Mouse (Mus musculus) left cerebral cortex, postnatal 10 days (tissue): ENCODE measurements around the gene Ifitm10. TPM values are rescaled to one million over a fixed set of nuclear protein-coding genes. Genes with fewer than 3 reads are reported as not detected.

ENCODE experiments used
- DNase-seq, 2 experiments: peaks; one replicate each; pipeline ENCODE4 v3.0.0; 2021 to 2022; ENCODE audit warnings: low spot score in 2 of 2, mixed read lengths in 1 of 2; ENCODE audit errors: extremely low spot score in 1 of 2
- intact Hi-C: fragments of 180-260 bp; cut with DNase I; formaldehyde crosslinking; loops from one replicate; pipeline ENCODE4 v1.15.1; 2025
- total RNA-seq, 2 experiments: library from RNA; stranded (reverse); gene quantifications; 2 replicates each; pipeline ENCODE4 v1.2.3; 2021

Gene Ifitm10
- total RNA-seq, 2 experiments from 2014 or later, result 15.3 to 15.8 TPM

GRCm38 (mm10) chr7:142394261-142395190 lies 21.0 kb upstream of the Ifitm10 start:
- intact Hi-C loops, result no loop called here
- DNase-seq, result no peak

DNA sequence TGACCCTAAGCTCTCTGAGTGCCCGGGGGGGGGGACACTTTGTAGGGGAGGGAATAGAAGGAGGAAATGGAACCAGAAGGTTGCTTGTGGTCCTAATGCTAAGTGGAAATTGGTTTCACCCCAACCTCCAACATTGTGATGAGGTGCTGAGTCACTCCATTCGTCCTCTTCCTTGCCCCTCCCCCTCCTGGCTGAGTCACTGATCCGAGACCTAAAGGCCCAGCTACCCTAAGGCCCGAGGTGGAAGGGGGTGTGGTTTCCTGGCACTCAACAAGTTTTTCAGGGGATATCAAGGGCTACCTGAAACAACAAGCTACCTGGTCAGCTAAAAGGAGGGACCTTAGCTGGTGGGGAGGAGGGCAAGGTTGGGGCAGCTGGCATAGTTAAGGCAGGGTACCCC lies 19.6 kb upstream of the Ifitm10 start:
- intact Hi-C loops, result no loop called here

GRCm38 (mm10) chr7:142391609-142392008 lies 18.1 kb upstream of the Ifitm10 start:
- DNase-seq, result no peak
- intact Hi-C loops, result no loop called here

More for the DNA sequence above, 19.6 kb upstream of the Ifitm10 start:
- peak in 1 of 2 experiments; percentile 50 for DNase-seq

DNA sequence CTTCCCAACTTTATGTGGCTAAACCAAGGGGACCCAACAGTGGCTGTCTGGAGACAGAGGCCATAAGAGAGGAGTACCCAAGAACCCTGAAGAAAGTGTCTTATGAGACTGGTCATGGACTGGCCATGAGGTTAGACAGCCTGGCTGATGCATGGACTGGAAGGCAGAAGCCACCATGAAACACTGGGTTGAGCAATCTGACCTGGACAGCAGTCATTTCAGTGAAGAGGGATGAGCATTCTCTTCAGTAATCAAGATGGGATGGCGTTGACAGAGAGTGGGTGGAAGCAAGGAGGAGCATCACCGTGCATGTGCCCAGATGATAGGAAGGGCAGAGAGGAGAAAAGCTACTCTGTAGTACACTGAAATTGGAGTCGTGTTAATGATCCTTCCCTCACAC lies 17.6 kb upstream of the Ifitm10 start:
- intact Hi-C loops, result no loop called here

DNA sequence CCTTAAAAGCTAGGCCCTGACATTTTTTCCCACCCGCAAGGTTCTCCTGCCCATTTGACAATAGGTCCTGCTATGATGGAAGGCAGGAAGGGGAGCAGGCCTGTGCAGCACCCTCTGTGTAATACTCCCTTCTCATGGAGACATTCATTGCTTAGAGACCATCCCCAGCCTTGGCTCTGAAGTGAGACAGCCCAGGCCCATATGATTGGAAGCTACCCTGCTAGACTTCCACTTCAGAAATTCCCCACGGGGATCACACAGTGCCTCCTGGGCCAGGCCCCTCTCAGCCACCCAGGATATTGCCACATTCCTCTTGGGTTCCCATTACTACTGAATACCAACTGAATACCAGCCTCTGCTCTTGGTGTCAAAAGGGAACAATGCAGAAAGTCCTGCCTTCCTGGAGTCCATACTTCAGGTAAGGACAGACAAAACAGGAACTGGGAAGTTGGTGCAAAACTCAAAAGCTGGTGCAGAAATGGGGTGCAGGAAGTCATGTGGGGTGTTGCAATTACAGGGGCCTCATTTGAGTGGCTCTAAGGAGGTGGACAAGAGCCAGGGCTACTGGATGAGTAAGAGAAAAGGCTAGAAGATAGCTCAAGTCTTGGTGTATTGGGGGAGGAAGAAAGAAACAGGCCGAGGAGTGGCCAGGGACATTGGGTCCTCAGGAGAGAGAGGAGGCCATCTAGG lies 16.6 kb upstream of the Ifitm10 start:
- intact Hi-C loops, result no loop called here
- DNase-seq, result no peak

More for the DNA sequence above, 17.6 kb upstream of the Ifitm10 start:
- DNase-seq, result no peak

GRCm38 (mm10) chr7:142388740-142389139 lies 15.2 kb upstream of the Ifitm10 start:
- no peak for DNase-seq
- intact Hi-C loops, result no loop called here

- DNase-seq, result no peak
- intact Hi-C loops, result no loop called here
Measured at GRCm38 (mm10) chr7:142388198-142388597, 14.6 kb upstream of the Ifitm10 start.

DNA sequence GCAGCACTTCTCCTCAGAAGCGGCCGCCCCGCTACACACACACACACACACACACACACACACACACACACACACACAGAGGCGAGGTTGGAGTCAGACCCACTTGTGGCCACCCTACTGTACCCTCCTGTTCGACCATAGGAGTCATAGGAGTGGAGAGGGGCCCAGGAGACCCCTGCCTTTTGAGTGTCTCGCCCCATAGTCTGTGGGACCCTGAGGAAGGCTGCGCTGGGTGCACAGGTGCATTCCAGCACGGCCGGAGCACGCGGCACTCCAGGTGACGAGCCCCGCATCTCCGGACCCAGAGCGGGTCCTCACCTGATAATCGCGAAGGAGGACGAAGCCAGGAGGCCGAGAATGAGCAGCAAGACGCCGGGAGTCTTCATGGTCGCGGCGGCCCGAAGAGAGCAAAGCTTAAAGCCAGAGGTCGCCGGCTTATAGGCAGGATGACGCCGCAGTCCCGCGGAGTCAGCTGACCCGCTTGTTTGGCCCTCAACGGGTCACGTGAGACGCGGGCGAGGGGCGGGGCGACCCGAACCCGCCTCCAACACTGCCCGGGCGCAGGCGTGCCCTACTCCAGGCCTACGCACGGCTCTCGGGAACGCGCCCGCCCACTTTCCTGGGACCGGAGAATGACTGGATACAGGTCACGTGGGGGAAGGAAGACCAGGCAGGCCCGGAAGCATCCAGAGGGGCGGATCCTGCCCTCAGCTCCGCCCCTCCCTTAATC lies 14.0 kb upstream of the Ifitm10 start, which contains the start of gene Ctsd:
Gene Ctsd, minus strand, starts transcription at position 620 of the 730 bp plus-strand sequence.
- intact Hi-C loops, result no loop called here
- peak; percentile 94 to 99 for DNase-seq

GRCm38 (mm10) chr7:142386621-142387201 lies 13.2 kb upstream of the Ifitm10 start:
- peak in 1 of 2 experiments; percentile 40 for DNase-seq
- intact Hi-C loops, result no loop called here

DNA sequence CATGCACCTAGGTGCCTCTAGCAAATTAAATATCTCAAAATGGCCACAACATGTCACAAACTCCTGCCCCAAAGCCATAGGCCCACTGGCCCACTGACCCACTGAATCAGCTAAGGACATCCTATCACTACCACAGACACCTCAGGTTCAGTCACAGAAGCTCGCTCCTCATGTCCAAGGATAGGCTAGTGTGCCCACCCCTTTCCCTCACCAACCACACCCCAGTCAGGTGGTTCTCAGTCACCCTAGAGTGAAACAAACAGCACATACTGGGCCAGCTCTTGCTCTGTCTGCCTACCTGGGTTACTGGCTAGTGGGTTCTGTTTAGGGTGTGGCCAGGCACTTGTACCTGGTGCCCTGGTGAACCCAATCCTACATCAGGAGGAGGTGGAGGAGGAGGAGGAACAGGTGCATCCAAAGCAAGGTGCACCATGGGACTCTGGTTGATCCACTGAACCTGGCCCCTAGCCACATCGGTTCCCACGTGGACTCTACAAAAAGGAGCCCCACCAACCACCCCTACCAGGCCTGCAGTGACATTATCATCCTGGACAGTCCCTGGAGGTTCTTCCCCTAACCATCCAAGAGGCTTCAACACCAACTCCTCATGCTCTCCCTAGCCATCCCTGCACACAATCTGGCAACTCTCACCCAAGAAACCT lies 12.3 kb upstream of the Ifitm10 start:
- intact Hi-C loops, result no loop called here
- DNase-seq, result no peak

- DNase-seq, result no peak
- intact Hi-C loops, result no loop called here
Measured at GRCm38 (mm10) chr7:142384306-142384705, 10.8 kb upstream of the Ifitm10 start.

DNA sequence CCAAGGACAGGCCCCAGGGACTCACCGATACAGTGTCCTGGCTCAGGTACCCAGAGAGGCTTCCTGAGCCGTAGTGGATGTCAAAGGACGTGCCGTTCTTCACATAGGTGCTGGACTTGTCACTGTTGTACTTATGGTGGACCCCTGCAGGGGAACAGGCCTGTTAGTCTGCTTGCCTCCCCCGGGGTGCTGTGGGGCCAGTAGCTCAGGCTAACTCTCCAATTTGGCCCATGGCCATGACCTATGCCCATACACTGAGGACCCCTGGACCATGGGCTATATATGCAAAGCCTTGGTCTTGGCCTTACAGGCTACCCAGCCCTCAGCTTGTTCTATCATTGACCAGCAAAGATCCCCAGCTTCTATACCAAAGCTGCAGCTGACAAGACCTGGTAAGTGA lies 9.0 kb upstream of the Ifitm10 start, which contains the start of gene Gm49369:
Gene Gm49369, minus strand, starts transcription at position 101 of the 400 bp plus-strand sequence.
- peak in 1 of 2 experiments; percentile 38 for DNase-seq
- intact Hi-C loops, result no loop called here

DNA sequence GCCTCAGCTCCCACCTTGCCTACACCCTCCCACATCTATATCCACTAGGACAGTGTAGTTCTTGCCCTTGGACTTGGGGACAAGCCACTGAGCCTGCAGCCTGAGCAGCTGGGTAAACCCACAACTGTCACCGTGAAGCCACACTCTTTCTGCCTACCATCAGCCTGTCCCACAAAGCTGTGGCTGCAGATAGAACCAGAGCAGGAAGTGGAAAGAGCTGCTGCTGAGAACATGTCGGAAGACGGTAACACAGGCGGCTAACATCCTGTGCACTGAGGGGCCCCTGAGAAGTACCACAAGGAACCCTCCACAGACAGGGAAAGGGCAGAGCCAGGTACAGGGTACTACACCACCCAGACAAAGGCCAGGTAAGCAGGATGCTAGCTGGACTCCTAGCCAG lies 7.6 kb upstream of the Ifitm10 start:
- no peak for DNase-seq
- intact Hi-C loops, result no loop called here

DNA sequence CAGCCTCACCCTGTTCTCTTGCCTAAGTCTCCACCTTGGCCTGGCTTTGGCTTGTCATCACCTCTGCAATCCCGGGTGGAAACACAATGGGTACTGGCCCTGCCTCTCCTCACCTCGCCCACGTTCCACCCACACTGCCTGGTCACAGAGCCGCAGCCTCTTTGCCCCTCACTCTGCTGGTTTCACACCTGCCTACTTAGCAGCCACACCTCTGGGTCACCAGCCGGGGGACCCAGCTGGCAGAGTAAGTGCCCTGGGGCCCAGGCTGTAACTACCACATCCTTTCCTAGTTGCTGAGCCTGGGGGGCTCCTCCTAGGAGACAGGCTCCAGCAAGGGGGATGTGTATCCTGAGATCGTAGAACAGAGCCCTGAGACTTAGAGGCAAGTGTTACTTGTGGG lies 5.6 kb upstream of the Ifitm10 start:
- DNase-seq, result no peak
- intact Hi-C loops, result no loop called here

DNA sequence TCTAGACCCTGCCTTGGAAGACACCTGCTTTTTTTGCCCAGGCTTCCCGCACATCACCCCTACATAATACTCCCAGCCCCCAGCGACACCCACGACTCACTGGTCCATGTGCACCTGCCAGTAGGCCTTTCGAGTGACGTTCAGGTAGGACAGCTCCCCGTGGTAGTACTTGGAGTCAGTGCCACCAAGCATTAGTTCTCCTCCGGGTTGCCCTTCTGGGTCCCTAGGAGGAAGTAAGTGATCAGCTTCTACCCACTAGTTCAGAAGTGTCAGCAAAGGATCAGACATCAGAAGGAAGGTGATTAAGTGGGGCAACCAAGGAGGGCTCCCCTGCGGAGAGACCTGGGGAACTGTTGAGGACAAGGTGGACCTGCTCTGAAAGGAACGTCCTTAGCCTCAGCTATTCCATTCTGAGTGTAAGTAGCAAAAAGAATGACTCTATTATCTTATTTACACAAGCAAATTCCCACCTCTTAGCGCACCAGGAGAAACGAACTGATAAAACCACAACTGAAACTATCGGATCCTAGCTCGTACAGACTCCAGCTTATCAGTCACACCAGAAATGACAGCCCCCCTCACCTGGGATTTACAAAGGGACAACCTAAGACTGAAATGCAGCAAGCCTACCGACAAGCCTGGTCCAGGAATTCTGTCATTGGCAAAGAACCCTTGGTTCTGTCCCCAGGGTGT lies 3.8 kb upstream of the Ifitm10 start:
- DNase-seq, result no peak
- intact Hi-C loops, result no loop called here

- intact Hi-C loops, result no loop called here
Measured at GRCm38 (mm10) chr7:142376096-142376495, 2.5 kb upstream of the Ifitm10 start.

GRCm38 (mm10) chr7:142375261-142375724 lies 1.7 kb upstream of the Ifitm10 start:
- intact Hi-C loops, result no loop called here
- peak in 1 of 2 experiments; percentile 65 for DNase-seq

More at GRCm38 (mm10) chr7:142376096-142376495, 2.5 kb upstream of the Ifitm10 start:
- DNase-seq, result no peak
